Mouse (Mus musculus): Measurements from ENCODE around the gene Dgkh. TPM values are rescaled to one million over a fixed set of nuclear protein-coding genes. Genes with fewer than 3 reads are reported as not detected.

The Dgkh gene
- polyA plus RNA-seq, 1 experiment from 2014 or later = 1.8 TPM

DNA sequence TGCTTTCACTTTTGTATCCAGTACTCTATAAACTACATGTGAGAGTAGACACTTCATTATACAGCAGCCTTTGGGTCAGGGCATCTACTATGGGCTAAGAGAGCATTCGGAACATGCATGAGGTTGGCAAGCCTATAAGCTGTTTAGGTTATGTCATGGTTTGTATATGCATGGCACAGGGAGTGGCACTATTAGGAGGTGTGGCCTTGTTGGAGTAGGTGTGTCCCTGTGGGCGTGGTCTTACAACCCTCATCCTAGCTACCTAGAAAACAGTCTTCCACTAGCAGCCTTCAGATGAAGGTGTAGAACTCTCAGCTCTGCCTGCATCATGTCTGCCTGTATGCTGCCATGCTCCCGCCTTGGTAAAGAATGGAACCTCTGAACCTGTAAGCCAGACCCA lies 139.6 kb downstream of the Dgkh start:
- H3K4me3 ChIP-seq (ENCODE audit: low read depth, low read length) = no peak overlapping the region
- H3K27me3 ChIP-seq (ENCODE audit: control insufficient read depth, insufficient read depth, low read length) = no peaks in the 10 kb centered on the region
- DNase-seq (ENCODE audit: low spot score, missing footprints) = no peak
- H3K4me1 ChIP-seq (ENCODE audit: control insufficient read depth, insufficient read depth, low read length) = no peaks in the 10 kb centered on the region
- 87% methylated on average over 3 of the region's 3 CpGs for WGBS
- no peak for ATAC-seq (ENCODE audit: low FRiP score)
- H3K27ac ChIP-seq (ENCODE audit: low read depth, low read length) = no peak overlapping the region
- no peak overlapping the region for H3K4me2 ChIP-seq
- no peak overlapping the region for H3K9ac ChIP-seq (ENCODE audit: low read length)
- H3K36me3 ChIP-seq (ENCODE audit: control insufficient read depth, insufficient read depth, low read length) = no peaks in the 10 kb centered on the region
- H3K9me3 ChIP-seq (ENCODE audit: control insufficient read depth, low read length) = no peaks in the 10 kb centered on the region

DNA sequence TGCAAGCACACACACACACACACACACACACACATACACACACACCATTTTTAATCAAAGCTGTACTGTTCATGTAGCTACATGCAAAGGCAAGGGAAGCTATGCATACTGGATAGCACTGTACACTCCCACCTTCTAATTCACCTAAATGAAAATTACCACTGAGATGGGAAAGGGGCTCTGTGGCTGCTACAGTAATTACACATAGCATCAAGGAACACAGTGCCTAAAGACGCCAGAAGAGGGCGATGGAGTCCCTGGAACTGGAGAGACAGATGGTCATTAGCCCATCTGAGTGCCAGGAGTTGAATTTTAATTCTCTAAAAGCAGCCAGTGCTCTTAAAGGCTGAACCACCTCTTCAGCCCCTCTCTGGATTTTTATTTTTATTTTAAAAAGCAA lies 142.2 kb downstream of the Dgkh start:
- peak; percentile 55; the same call in 1 of the 2 replicates for ATAC-seq (ENCODE audit: low FRiP score)
- Histone ChIP-seq H3K36me3 (ENCODE audit: control insufficient read depth, insufficient read depth, low read length) (no peaks in the 10 kb centered on the region), H3K9me3 (ENCODE audit: control insufficient read depth, low read length) (no peaks in the 10 kb centered on the region), H3K27me3 (ENCODE audit: control insufficient read depth, insufficient read depth, low read length) (no peaks in the 10 kb centered on the region), H3K27ac (ENCODE audit: low read depth, low read length) (no peak overlapping the region), H3K4me3 (ENCODE audit: low read depth, low read length) (no peak overlapping the region), H3K4me1 (ENCODE audit: control insufficient read depth, insufficient read depth, low read length) (no peaks in the 10 kb centered on the region), H3K9ac (ENCODE audit: low read length) (no peak overlapping the region), H3K4me2 (no peak overlapping the region)
- DNase-seq (ENCODE audit: low spot score, missing footprints) = peak; percentile 91
- WGBS = 5% methylated on average over 2 of the region's 2 CpGs

DNA sequence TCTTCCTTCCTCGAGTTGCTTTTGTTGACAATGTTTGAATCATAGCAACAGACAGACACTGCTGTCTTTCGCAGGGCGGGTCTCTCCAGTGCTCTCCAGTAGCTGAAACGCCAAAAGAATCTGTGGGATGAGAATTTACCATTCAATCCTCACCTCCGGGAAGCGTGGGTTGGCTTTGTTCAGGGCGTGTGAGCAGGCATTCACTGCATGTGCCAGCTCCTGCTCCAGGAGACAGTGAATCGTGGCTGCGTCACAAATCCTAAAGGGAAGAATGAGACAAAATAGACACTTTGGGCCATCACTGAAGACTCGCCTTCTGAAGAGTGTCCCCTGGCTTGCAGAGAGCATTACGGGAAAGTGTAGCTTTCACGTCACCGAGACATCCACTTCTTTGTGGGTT lies 148.4 kb downstream of the Dgkh start:
- H3K4me3 ChIP-seq (ENCODE audit: low read depth, low read length) = no peak overlapping the region
- DNase-seq (ENCODE audit: low spot score, missing footprints) (no peak), ATAC-seq (ENCODE audit: low FRiP score) (no peak)
- H3K9me3 ChIP-seq (ENCODE audit: control insufficient read depth, low read length) = no peaks in the 10 kb centered on the region
- H3K4me2 ChIP-seq = no peak overlapping the region
- 87% methylated on average over 13 of the region's 13 CpGs for WGBS
- H3K27me3 ChIP-seq (ENCODE audit: control insufficient read depth, insufficient read depth, low read length) = no peaks in the 10 kb centered on the region
- no peaks in the 10 kb centered on the region for H3K4me1 ChIP-seq (ENCODE audit: control insufficient read depth, insufficient read depth, low read length)
- H3K9ac ChIP-seq (ENCODE audit: low read length) = no peak overlapping the region
- H3K36me3 ChIP-seq (ENCODE audit: control insufficient read depth, insufficient read depth, low read length) = no peaks in the 10 kb centered on the region; the same call in 1 of the 2 replicates
- no peak overlapping the region for H3K27ac ChIP-seq (ENCODE audit: low read depth, low read length)

DNA sequence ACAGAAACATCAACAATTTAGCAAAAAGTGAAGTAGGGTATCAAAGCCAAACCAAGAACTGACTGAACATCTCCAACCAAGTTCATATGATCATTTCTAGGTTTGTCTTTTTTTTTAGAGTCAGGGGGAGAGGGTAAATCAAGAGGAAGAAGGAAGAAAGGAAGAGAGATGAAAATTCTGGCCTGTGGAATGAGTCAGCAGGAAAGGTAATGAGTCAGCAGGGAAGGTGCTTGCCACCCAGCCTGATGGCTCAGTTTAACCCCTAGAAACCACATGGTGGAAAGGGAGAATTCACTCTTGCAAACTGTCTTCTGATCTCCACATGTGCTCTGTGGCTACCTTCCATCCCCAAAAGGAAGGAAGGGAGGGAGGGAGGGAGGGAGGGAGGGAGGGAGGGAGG lies 149.4 kb downstream of the Dgkh start:
- Histone ChIP-seq H3K4me2 (no peak overlapping the region), H3K9me3 (ENCODE audit: control insufficient read depth, low read length) (no peaks in the 10 kb centered on the region), H3K27me3 (ENCODE audit: control insufficient read depth, insufficient read depth, low read length) (no peaks in the 10 kb centered on the region), H3K27ac (ENCODE audit: low read depth, low read length) (no peak overlapping the region), H3K9ac (ENCODE audit: low read length) (no peak overlapping the region), H3K4me3 (ENCODE audit: low read depth, low read length) (no peak overlapping the region), H3K36me3 (ENCODE audit: control insufficient read depth, insufficient read depth, low read length) (no peaks in the 10 kb centered on the region; the same call in 1 of the 2 replicates), H3K4me1 (ENCODE audit: control insufficient read depth, insufficient read depth, low read length) (no peaks in the 10 kb centered on the region)
- DNase-seq (ENCODE audit: low spot score, missing footprints) (no peak), ATAC-seq (ENCODE audit: low FRiP score) (no peak)

DNA sequence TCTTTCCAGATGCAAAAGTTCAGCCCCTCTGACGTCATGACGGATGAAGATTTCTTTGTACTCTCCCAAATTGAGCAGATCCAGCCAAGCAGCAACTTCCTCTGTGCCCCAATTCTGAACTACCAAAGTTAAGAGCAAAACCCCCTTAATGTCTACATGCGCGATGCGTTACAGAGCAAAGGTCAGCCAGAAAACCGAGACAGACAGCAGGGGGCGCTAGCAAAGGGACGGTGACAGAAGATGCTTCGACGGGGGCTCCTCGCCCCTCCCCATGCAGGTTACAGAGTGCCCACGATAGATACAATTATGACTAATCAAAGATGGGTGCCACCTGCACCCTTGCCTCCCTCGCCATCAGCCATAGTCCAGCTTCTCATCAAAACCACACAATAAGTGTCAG lies 156.7 kb downstream of the Dgkh start:
- Histone ChIP-seq H3K4me2 (no peak overlapping the region), H3K4me3 (ENCODE audit: low read depth, low read length) (no peak overlapping the region), H3K27me3 (ENCODE audit: control insufficient read depth, insufficient read depth, low read length) (no peaks in the 10 kb centered on the region), H3K9ac (ENCODE audit: low read length) (no peak overlapping the region), H3K36me3 (ENCODE audit: control insufficient read depth, insufficient read depth, low read length) (no peaks in the 10 kb centered on the region), H3K27ac (ENCODE audit: low read depth, low read length) (no peak overlapping the region), H3K9me3 (ENCODE audit: control insufficient read depth, low read length) (no peaks in the 10 kb centered on the region; the same call in 1 of the 2 replicates), H3K4me1 (ENCODE audit: control insufficient read depth, insufficient read depth, low read length) (no peaks in the 10 kb centered on the region)
- no peak for DNase-seq (ENCODE audit: low spot score, missing footprints)
- WGBS = 72% methylated on average over 13 of the region's 13 CpGs
- no peak for ATAC-seq (ENCODE audit: low FRiP score)

DNA sequence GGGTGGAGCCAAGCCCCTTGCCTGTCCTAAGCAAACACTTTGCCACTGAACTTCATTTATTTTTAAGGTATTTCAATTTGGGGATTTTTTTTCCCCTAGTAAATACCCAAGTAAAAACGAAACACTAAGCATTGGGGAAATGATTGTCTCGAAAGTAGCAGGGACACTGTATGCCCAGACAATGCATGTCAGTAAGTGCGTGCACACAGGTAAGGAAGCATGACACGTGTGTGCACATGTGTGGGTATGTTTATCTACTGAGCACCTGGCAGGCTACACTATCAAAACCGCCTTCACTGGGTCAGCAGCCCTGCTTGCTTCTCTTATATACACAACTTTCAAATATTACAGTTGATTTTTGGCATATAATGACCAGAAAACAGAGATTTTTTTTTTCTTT lies 164.2 kb downstream of the Dgkh start:
- ATAC-seq (ENCODE audit: low FRiP score) (no peak), DNase-seq (ENCODE audit: low spot score, missing footprints) (no peak)
- H3K4me2 ChIP-seq = no peak overlapping the region
- no peak overlapping the region for H3K4me3 ChIP-seq (ENCODE audit: low read depth, low read length)
- no peak overlapping the region for H3K9ac ChIP-seq (ENCODE audit: low read length)
- H3K9me3 ChIP-seq (ENCODE audit: control insufficient read depth, low read length) = no peaks in the 10 kb centered on the region
- no peak overlapping the region for H3K27ac ChIP-seq (ENCODE audit: low read depth, low read length)
- H3K27me3 ChIP-seq (ENCODE audit: control insufficient read depth, insufficient read depth, low read length) = no peaks in the 10 kb centered on the region
- H3K36me3 ChIP-seq (ENCODE audit: control insufficient read depth, insufficient read depth, low read length) = no peaks in the 10 kb centered on the region
- 93% methylated on average over 5 of the region's 5 CpGs for WGBS
- no peaks in the 10 kb centered on the region for H3K4me1 ChIP-seq (ENCODE audit: control insufficient read depth, insufficient read depth, low read length)

DNA sequence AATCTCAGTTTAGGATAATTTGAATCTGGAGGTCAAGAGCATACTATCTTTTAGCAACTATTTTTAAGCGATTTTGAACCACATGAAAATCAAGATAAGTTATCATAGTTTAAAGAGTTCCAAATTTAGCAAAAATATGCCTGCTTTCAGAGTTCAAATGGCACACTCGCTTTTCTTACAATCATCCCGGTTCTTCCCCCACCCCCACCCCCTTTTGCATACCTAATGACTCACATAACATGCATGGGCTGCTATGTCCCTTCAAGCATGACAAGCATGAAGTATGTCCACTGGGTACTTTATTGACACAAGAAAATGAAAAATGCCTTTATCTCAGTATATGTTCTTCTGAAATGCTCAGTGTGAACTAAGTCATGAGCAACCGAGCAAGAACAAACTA lies 166.1 kb downstream of the Dgkh start:
- Histone ChIP-seq H3K36me3 (ENCODE audit: control insufficient read depth, insufficient read depth, low read length) (no peaks in the 10 kb centered on the region), H3K9me3 (ENCODE audit: control insufficient read depth, low read length) (no peaks in the 10 kb centered on the region), H3K4me2 (no peak overlapping the region), H3K9ac (ENCODE audit: low read length) (no peak overlapping the region), H3K4me3 (ENCODE audit: low read depth, low read length) (no peak overlapping the region), H3K4me1 (ENCODE audit: control insufficient read depth, insufficient read depth, low read length) (no peaks in the 10 kb centered on the region), H3K27me3 (ENCODE audit: control insufficient read depth, insufficient read depth, low read length) (no peaks in the 10 kb centered on the region), H3K27ac (ENCODE audit: low read depth, low read length) (no peak overlapping the region)
- 80% methylated on average over 4 of the region's 4 CpGs for WGBS
- ATAC-seq (ENCODE audit: low FRiP score) (no peak), DNase-seq (ENCODE audit: low spot score, missing footprints) (no peak)

DNA sequence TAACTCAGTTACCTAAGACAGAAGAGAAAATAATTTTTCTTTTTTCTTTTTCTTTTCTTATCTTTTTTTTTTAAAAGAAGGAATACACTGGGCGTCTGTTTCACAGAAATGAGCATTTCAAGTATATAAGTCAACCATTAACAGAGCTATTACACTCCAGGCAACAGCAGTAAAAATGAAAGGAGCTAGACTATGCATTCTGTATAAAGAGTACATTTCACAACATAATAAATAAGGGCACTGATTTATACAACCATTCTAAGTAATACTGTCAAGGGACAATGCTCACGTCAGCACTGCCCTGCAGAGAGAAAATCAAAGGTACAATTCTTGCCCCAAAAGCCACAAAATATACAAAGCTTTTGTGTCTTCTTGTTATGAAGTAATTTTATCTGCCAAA lies 168.3 kb downstream of the Dgkh start:
- Histone ChIP-seq H3K27ac (ENCODE audit: low read depth, low read length) (no peak overlapping the region), H3K27me3 (ENCODE audit: control insufficient read depth, insufficient read depth, low read length) (no peaks in the 10 kb centered on the region), H3K4me2 (no peak overlapping the region), H3K36me3 (ENCODE audit: control insufficient read depth, insufficient read depth, low read length) (no peaks in the 10 kb centered on the region), H3K4me1 (ENCODE audit: control insufficient read depth, insufficient read depth, low read length) (no peaks in the 10 kb centered on the region), H3K9ac (ENCODE audit: low read length) (no peak overlapping the region), H3K9me3 (ENCODE audit: control insufficient read depth, low read length) (no peaks in the 10 kb centered on the region), H3K4me3 (ENCODE audit: low read depth, low read length) (no peak overlapping the region)
- ATAC-seq (ENCODE audit: low FRiP score) (no peak), DNase-seq (ENCODE audit: low spot score, missing footprints) (no peak)
- 87% methylated on average over 2 of the region's 2 CpGs for WGBS

DNA sequence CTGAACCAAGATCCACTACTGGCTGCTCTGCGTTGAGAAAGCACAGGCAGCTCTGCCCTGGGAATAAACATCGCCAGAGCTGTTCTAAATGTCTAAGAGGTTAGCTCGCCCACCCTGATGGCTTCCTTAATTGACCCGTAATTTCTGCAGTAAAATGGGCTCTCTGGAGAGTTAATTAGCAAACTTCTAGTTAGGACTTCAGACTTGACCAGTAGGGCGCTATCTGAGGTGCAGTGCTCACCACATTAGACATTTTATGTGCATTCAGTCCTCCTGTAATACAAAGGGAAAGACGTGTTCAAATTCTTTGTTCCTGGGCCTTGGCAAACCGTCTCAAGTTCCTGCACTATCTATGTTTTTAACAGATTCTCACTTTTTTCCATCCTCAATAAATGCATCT lies 169.4 kb downstream of the Dgkh start:
- no peak overlapping the region for H3K27ac ChIP-seq (ENCODE audit: low read depth, low read length)
- H3K9ac ChIP-seq (ENCODE audit: low read length) = no peak overlapping the region
- H3K4me1 ChIP-seq (ENCODE audit: control insufficient read depth, insufficient read depth, low read length) = no peaks in the 10 kb centered on the region
- H3K4me2 ChIP-seq = no peak overlapping the region
- no peak overlapping the region for H3K4me3 ChIP-seq (ENCODE audit: low read depth, low read length)
- no peak for ATAC-seq (ENCODE audit: low FRiP score)
- WGBS = 86% methylated on average over 7 of the region's 7 CpGs
- H3K27me3 ChIP-seq (ENCODE audit: control insufficient read depth, insufficient read depth, low read length) = no peaks in the 10 kb centered on the region
- H3K36me3 ChIP-seq (ENCODE audit: control insufficient read depth, insufficient read depth, low read length) = no peaks in the 10 kb centered on the region
- no peak for DNase-seq (ENCODE audit: low spot score, missing footprints)
- H3K9me3 ChIP-seq (ENCODE audit: control insufficient read depth, low read length) = no peaks in the 10 kb centered on the region

DNA sequence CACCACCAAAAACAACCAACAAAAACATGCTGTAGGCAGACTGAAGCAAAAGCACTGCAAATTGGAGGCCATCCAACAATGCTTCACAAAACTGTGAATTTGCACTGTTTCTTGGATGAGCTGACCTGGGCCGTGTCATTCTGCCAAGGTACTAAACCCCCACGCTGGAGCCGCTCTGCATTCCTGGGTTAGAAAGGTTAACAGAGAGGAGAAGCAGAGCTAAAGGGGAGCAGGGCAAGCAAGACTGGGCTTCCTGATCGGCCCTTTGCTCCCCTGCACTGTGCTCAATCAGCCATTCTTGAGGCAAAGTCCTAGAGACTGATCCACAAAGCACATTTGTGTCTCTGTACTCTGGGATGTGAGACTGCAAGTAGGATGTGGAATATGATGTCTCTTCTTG lies 170.5 kb downstream of the Dgkh start:
- DNase-seq (ENCODE audit: low spot score, missing footprints) = no peak

More for the DNA sequence above, 170.5 kb downstream of the Dgkh start:
- Histone ChIP-seq H3K4me3 (ENCODE audit: low read depth, low read length) (no peak overlapping the region), H3K27ac (ENCODE audit: low read depth, low read length) (no peak overlapping the region), H3K4me2 (no peak overlapping the region), H3K4me1 (ENCODE audit: control insufficient read depth, insufficient read depth, low read length) (no peaks in the 10 kb centered on the region), H3K36me3 (ENCODE audit: control insufficient read depth, insufficient read depth, low read length) (no peaks in the 10 kb centered on the region), H3K27me3 (ENCODE audit: control insufficient read depth, insufficient read depth, low read length) (no peaks in the 10 kb centered on the region), H3K9me3 (ENCODE audit: control insufficient read depth, low read length) (no peaks in the 10 kb centered on the region), H3K9ac (ENCODE audit: low read length) (no peak overlapping the region)
- ATAC-seq (ENCODE audit: low FRiP score) = no peak
- 89% methylated on average over 4 of the region's 4 CpGs for WGBS
